Mouse (Mus musculus): ENCODE results near the gene Fermt1.

DNA sequence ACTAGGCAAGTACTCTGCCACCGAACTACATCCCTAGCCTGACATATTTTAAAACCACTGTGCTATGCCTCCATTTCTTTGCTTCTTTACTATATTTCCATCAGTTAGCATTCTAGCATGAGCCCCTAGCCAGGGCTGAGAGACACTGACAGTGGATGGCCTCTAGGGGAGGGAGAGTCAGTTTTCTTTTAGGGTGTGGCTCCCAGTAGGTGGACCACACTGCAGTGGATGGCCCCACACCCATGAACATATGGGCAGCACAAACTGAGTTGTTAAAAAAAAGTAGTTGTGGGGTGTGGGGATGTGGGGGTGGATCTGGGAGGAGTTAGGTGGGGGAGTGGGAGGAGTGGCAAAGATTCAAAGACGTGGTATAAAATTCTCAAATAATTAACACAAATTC lies 27.6 kb upstream of the Fermt1 start:
- TF ChIP-seq CTCF (IDR thresholded peaks at IDR 0.05; ENCODE audit: borderline replicate concordance, control insufficient read depth, extremely low read depth, insufficient read depth, low read length, poor library complexity) (no peak), POLR2A (IDR thresholded peaks at IDR 0.05; ENCODE audit: control insufficient read depth, extremely low read depth, insufficient read depth, low read length, poor library complexity) (no peak)

All from thymus, adult 2 months (tissue).